Mouse (Mus musculus): ENCODE measurements around the gene Tmem167. TPM values are rescaled to one million over a fixed set of nuclear protein-coding genes. Genes with fewer than 3 reads are reported as not detected.

Gene Tmem167
- total RNA-seq, 2 experiments from 2014 or later: 23.4 to 25.0 TPM

GRCm38 (mm10) chr13:90143245-90143644 is 54.3 kb downstream of the Tmem167 start:
- DNase-seq (ENCODE audit: extremely low spot score in 1 of 2, low spot score in 2 of 2): no peak
- Histone ChIP-seq H3K4me3 (no peak overlapping the region), H3K27ac (no peak overlapping the region)
- TF ChIP-seq CTCF (IDR thresholded peaks at IDR 0.05): no peak
- intact Hi-C loops (cut with DNase I): no loop called here

- DNase-seq (ENCODE audit: extremely low spot score in 1 of 2, low spot score in 2 of 2): no peak
- H3K27ac ChIP-seq: no peak overlapping the region
- TF ChIP-seq CTCF (IDR thresholded peaks at IDR 0.05): no peak
- H3K4me3 ChIP-seq: no peak overlapping the region
- intact Hi-C loops (cut with DNase I): no loop called here
Measured at GRCm38 (mm10) chr13:90151881-90152280, 63.0 kb downstream of the Tmem167 start.

GRCm38 (mm10) chr13:90152536-90153273 is 63.8 kb downstream of the Tmem167 start:
- no peak overlapping the region for H3K27ac ChIP-seq
- TF ChIP-seq CTCF (IDR thresholded peaks at IDR 0.05): no peak
- intact Hi-C loops (cut with DNase I): no loop called here
- H3K4me3 ChIP-seq: no peak overlapping the region
- DNase-seq (ENCODE audit: extremely low spot score in 1 of 2, low spot score in 2 of 2): no peak

GRCm38 (mm10) chr13:90164147-90164546 is 75.2 kb downstream of the Tmem167 start:
- Histone ChIP-seq H3K4me3 (no peak overlapping the region), H3K27ac (no peak overlapping the region)
- intact Hi-C loops (cut with DNase I): no loop called here
- TF ChIP-seq CTCF (IDR thresholded peaks at IDR 0.05): no peak
- no peak for DNase-seq (ENCODE audit: extremely low spot score in 1 of 2, low spot score in 2 of 2)

GRCm38 (mm10) chr13:90167044-90167443 is 78.1 kb downstream of the Tmem167 start:
- no peak for TF ChIP-seq CTCF (IDR thresholded peaks at IDR 0.05)
- no peak overlapping the region for H3K4me3 ChIP-seq
- no peak overlapping the region for H3K27ac ChIP-seq
- intact Hi-C loops (cut with DNase I): no loop called here
- DNase-seq (ENCODE audit: extremely low spot score in 1 of 2, low spot score in 2 of 2): no peak

GRCm38 (mm10) chr13:90170100-90170781 is 81.3 kb downstream of the Tmem167 start:
- H3K27ac ChIP-seq: no peak overlapping the region
- H3K4me3 ChIP-seq: no peak overlapping the region
- no peak for TF ChIP-seq CTCF (IDR thresholded peaks at IDR 0.05)
- intact Hi-C loops (cut with DNase I): no loop called here
- no peak for DNase-seq (ENCODE audit: extremely low spot score in 1 of 2, low spot score in 2 of 2)

GRCm38 (mm10) chr13:90170782-90171179 is 81.9 kb downstream of the Tmem167 start:
- TF ChIP-seq CTCF (IDR thresholded peaks at IDR 0.05): no peak
- H3K27ac ChIP-seq: no peak overlapping the region
- intact Hi-C loops (cut with DNase I): no loop called here
- DNase-seq (ENCODE audit: extremely low spot score in 1 of 2, low spot score in 2 of 2): no peak
- H3K4me3 ChIP-seq: no peak overlapping the region

GRCm38 (mm10) chr13:90171390-90171789 is 82.5 kb downstream of the Tmem167 start:
- no peak for DNase-seq (ENCODE audit: extremely low spot score in 1 of 2, low spot score in 2 of 2)
- no peak overlapping the region for H3K27ac ChIP-seq
- intact Hi-C loops (cut with DNase I): no loop called here
- no peak for TF ChIP-seq CTCF (IDR thresholded peaks at IDR 0.05)
- no peak overlapping the region for H3K4me3 ChIP-seq

- no peak for DNase-seq (ENCODE audit: extremely low spot score in 1 of 2, low spot score in 2 of 2)
- no peak for TF ChIP-seq CTCF (IDR thresholded peaks at IDR 0.05)
- H3K27ac ChIP-seq: no peak overlapping the region
- intact Hi-C loops (cut with DNase I): no loop called here
- H3K4me3 ChIP-seq: no peak overlapping the region
Measured at GRCm38 (mm10) chr13:90175662-90176061, 86.7 kb downstream of the Tmem167 start.

- Histone ChIP-seq H3K27ac (no peak overlapping the region), H3K4me3 (no peak overlapping the region)
- intact Hi-C loops (cut with DNase I): no loop called here
- TF ChIP-seq CTCF (IDR thresholded peaks at IDR 0.05): no peak
- no peak for DNase-seq (ENCODE audit: extremely low spot score in 1 of 2, low spot score in 2 of 2)
Measured at GRCm38 (mm10) chr13:90182262-90182661, 93.3 kb downstream of the Tmem167 start.

- intact Hi-C loops (cut with DNase I): no loop called here
- H3K27ac ChIP-seq: no peak overlapping the region
- DNase-seq (ENCODE audit: extremely low spot score in 1 of 2, low spot score in 2 of 2): no peak
- H3K4me3 ChIP-seq: no peak overlapping the region
- no peak for TF ChIP-seq CTCF (IDR thresholded peaks at IDR 0.05)
Measured at GRCm38 (mm10) chr13:90183536-90183935, 94.6 kb downstream of the Tmem167 start.

- Histone ChIP-seq H3K27ac (no peak overlapping the region), H3K4me3 (no peak overlapping the region)
- no peak for TF ChIP-seq CTCF (IDR thresholded peaks at IDR 0.05)
- intact Hi-C loops (cut with DNase I): no loop called here
- DNase-seq (ENCODE audit: extremely low spot score in 1 of 2, low spot score in 2 of 2): no peak
Measured at GRCm38 (mm10) chr13:90186694-90187093, 97.8 kb downstream of the Tmem167 start.

GRCm38 (mm10) chr13:90188021-90188420 is 99.1 kb downstream of the Tmem167 start:
- H3K4me3 ChIP-seq: no peak overlapping the region
- no peak overlapping the region for H3K27ac ChIP-seq
- intact Hi-C loops (cut with DNase I): no loop called here
- no peak for DNase-seq (ENCODE audit: extremely low spot score in 1 of 2, low spot score in 2 of 2)
- no peak for TF ChIP-seq CTCF (IDR thresholded peaks at IDR 0.05)

Data from left cerebral cortex, adult 2 months (tissue).